In the genomic region with DNA sequence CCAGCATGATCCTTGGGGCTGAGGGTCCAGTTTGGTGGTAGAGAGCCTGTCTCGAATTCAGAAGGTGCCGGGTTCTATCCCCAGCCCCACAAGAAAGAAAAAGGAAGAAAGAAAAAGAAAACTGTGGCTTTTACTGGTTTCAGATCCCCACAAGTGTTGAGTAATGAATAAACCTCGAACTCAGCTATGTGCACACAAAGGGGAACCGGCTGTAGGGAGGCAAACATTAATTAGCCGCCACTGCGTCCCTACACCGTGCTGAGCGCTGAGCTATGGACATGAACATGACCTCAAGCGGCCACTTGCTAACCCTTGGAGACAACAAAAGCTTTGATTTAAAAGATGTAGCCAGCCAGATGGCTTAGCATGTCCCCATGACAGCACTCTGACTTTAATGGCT, we compare ENCODE assay signal across 9 mouse cellular contexts. TPM values are rescaled to one million over a fixed set of nuclear protein-coding genes. Genes with fewer than 3 reads are reported as not detected.
DNase-seq lines count a peak whose midpoint lies in the region; ATAC-seq lines count a peak whose summit lies in the region.
"Had no signal": no experiment of that assay in that cellular context is flagged by ENCODE, and none has a peak within 500 bp of the region (broad histone marks: within the 10 kb centered on the region; RNA-seq: fewer than 3 reads in every experiment).

No protein-coding gene starts in this region.

- peak overlapping the region; percentile 98 for H3K27ac ChIP-seq in heart, embryonic 13.5 days (replicated peaks)
- peak overlapping the region; percentile 95 for H3K27ac ChIP-seq in heart, embryonic 16.5 days (ENCODE audit: low read length)
- H3K27ac ChIP-seq in midbrain, embryonic 10.5 days (replicated peaks) = peak overlapping the region; percentile 78

- no peaks in the 10 kb centered on the region for H3K27me3 ChIP-seq in heart, embryonic 13.5 days (replicated peaks)
- no peaks in the 10 kb centered on the region for H3K27me3 ChIP-seq in heart, embryonic 16.5 days (ENCODE audit: control insufficient read depth, insufficient read depth, low read length)
- H3K27me3 ChIP-seq in midbrain, embryonic 10.5 days (ENCODE audit: low read depth, poor library complexity, severe bottlenecking) = no peaks in the 10 kb centered on the region
- H3K27me3 ChIP-seq: Patski had no signal

- H3K4me3 ChIP-seq in heart, embryonic 13.5 days = no peak overlapping the region
- no peak overlapping the region for H3K4me3 ChIP-seq in heart, embryonic 16.5 days (ENCODE audit: low read length)
- no peak overlapping the region; the same call in 1 of the 2 replicates for H3K4me3 ChIP-seq in midbrain, embryonic 10.5 days

- WGBS in heart, embryonic 13.5 days = 81% methylated on average over 9 of the region's 9 CpGs
- WGBS in heart, embryonic 16.5 days = 72% methylated on average over 9 of the region's 9 CpGs
- WGBS in midbrain, embryonic 10.5 days = 73% methylated on average over 9 of the region's 9 CpGs

- intact Hi-C loops in heart, postnatal 10 days (cut with DNase I) = no loop called here

- H3K4me2 ChIP-seq in heart, embryonic 13.5 days = 0 out of 2 replicates have a peak overlapping the region, but pooled peaks have one; percentile 48
- H3K4me2 ChIP-seq in heart, embryonic 16.5 days (ENCODE audit: low read depth, low read length) = no peak overlapping the region

- no peak for DNase-seq in heart, postnatal 10 days
- peak; percentile 36 for DNase-seq in T-cell, adult 2 months (ENCODE audit: low spot score)
- DNase-seq in midbrain, embryonic 10.5 days (ENCODE audit: low spot score) = no peak
- no peak for DNase-seq in layer of hippocampus, adult 9-10 months (ENCODE audit: low spot score)
- no peak for DNase-seq in ovary, postnatal 14 days (ENCODE audit: low spot score)
- no peak for DNase-seq in adrenal gland, adult 8-10 months

- H3K4me1 ChIP-seq in heart, embryonic 13.5 days = peaks cover 98% of the 10 kb centered on the region
- peaks cover 62% of the 10 kb centered on the region for H3K4me1 ChIP-seq in heart, embryonic 16.5 days (ENCODE audit: control insufficient read depth, insufficient read depth, low read length)
- peaks cover 96% of the 10 kb centered on the region for H3K4me1 ChIP-seq in midbrain, embryonic 10.5 days

- H3K9me3 ChIP-seq in heart, embryonic 13.5 days = no peaks in the 10 kb centered on the region
- H3K9me3 ChIP-seq in heart, embryonic 16.5 days (replicated peaks; ENCODE audit: control insufficient read depth, low read length) = no peaks in the 10 kb centered on the region
- no peaks in the 10 kb centered on the region for H3K9me3 ChIP-seq in midbrain, embryonic 10.5 days (replicated peaks)

- peaks cover 26% of the 10 kb centered on the region for H3K36me3 ChIP-seq in heart, embryonic 13.5 days
- H3K36me3 ChIP-seq in heart, embryonic 16.5 days (ENCODE audit: control insufficient read depth, insufficient read depth) = peaks cover 3% of the 10 kb centered on the region; the same call in 1 of the 2 replicates
- peaks cover 63% of the 10 kb centered on the region for H3K36me3 ChIP-seq in midbrain, embryonic 10.5 days

- ATAC-seq in heart, embryonic 13.5 days (ENCODE audit: extremely low read depth, insufficient number of reproducible peaks, low FRiP score, low TSS enrichment) = no peak
- no peak for ATAC-seq in heart, embryonic 16.5 days (replicated peaks; ENCODE audit: extremely low read depth, insufficient read depth, low FRiP score)
- ATAC-seq: Patski had no signal

- H3K9ac ChIP-seq in heart, embryonic 13.5 days = peak overlapping the region; percentile 73
- no peak overlapping the region for H3K9ac ChIP-seq in heart, embryonic 16.5 days (ENCODE audit: low read length)

RNA-seq across cellular contexts. Expression of gene Vps37b, which starts 6.9 kb away (rescaled TPM):
- polyA plus RNA-seq in heart, embryonic 13.5 days (2015; fragmentation: Nextera tagmentation; extraction: Ambion mirVana) = 51.2 and 52.2 TPM in 2 replicates
- total RNA-seq in heart, postnatal 10 days (2021) = 10 to 100 TPM; 38.0 to 46.7 TPM
- 58.7 and 61.4 TPM in 2 replicates for polyA plus RNA-seq in heart, embryonic 16.5 days (2015; fragmentation: Nextera tagmentation; extraction: Ambion mirVana)
- 58.1 and 69.2 TPM in 2 replicates for polyA plus RNA-seq in midbrain, embryonic 10.5 days (2016; fragmentation: Nextera tagmentation; extraction: Ambion mirVana)
- total RNA-seq in adrenal gland, adult 8-10 months (2022) = 100 to 1,000 TPM in 1 of 4 experiments, 10 to 100 TPM in 3; 76.1 to 101 (median 91.9) TPM

RNA-seq across cellular contexts. Expression of gene Hip1r, which starts 51.7 kb away (rescaled TPM):
- 4.7 and 5.6 TPM in 2 replicates for polyA plus RNA-seq in heart, embryonic 13.5 days (2015; fragmentation: Nextera tagmentation; extraction: Ambion mirVana)
- total RNA-seq in heart, postnatal 10 days (2021) = 10 to 100 TPM; 26.1 to 41.6 TPM
- polyA plus RNA-seq in heart, embryonic 16.5 days (2015; fragmentation: Nextera tagmentation; extraction: Ambion mirVana) = 11.2 and 11.7 TPM in 2 replicates
- polyA plus RNA-seq in midbrain, embryonic 10.5 days (2016; fragmentation: Nextera tagmentation; extraction: Ambion mirVana) = 6.6 and 9.2 TPM in 2 replicates
- 10 to 100 TPM; 13.2 to 29.8 (median 22.8) TPM for total RNA-seq in adrenal gland, adult 8-10 months (2022)
